Comparison of ENCODE assay signal across 1 mouse cellular context in genomic region chr15:26262336-26262735, GRCm38 (mm10).
TF ChIP-seq lines count a peak whose summit lies in the region.

No protein-coding gene starts in this region.

TF ChIP-seq in CH12.LX, 34 proteins besides CTCF, POLR2A, EP300 and RAD21 (continued from another document):
- no peak for TF ChIP-seq NRF1 (IDR thresholded peaks at IDR 0.05; ENCODE audit: low read depth, low read length)
- no peak for TF ChIP-seq UBTF (IDR thresholded peaks at IDR 0.05; ENCODE audit: low read depth, low read length)
- no peak for TF ChIP-seq ZKSCAN1 (IDR thresholded peaks at IDR 0.05; ENCODE audit: borderline replicate concordance, low read depth, low read length)
- no peak for TF ChIP-seq PAX5 (IDR thresholded peaks at IDR 0.05; ENCODE audit: low read length)
- peak; percentile 50; the same call in 1 of the 2 replicates for TF ChIP-seq ZNF384 (IDR thresholded peaks at IDR 0.05; ENCODE audit: low read depth, low read length)
- no peak for TF ChIP-seq SIN3A (IDR thresholded peaks at IDR 0.05; ENCODE audit: low read length)
- peak; percentile 45; the same call in 1 of the 2 replicates for TF ChIP-seq IRF4 (IDR thresholded peaks at IDR 0.05; ENCODE audit: low read depth, low read length)
- no peak for TF ChIP-seq CHD2 (IDR thresholded peaks at IDR 0.05; ENCODE audit: low read length)
- no peak for TF ChIP-seq MYC (IDR thresholded peaks at IDR 0.05; ENCODE audit: low read depth, low read length)
- TF ChIP-seq GABPA (IDR thresholded peaks at IDR 0.05; ENCODE audit: insufficient replicate concordance, low read depth, low read length), result no peak
- TF ChIP-seq USF1 (IDR thresholded peaks at IDR 0.05; ENCODE audit: low read depth, low read length), result no peak
- no peak for TF ChIP-seq JUND (conservative IDR thresholded peaks at IDR 0.05; ENCODE audit: low read depth, low read length)
- TF ChIP-seq ELF1 (IDR thresholded peaks at IDR 0.05; ENCODE audit: low read depth, low read length), result no peak
- TF ChIP-seq TCF12 (IDR thresholded peaks at IDR 0.05; ENCODE audit: low read depth, low read length), result peak; percentile 51; the same call in 1 of the 2 replicates
TF ChIP-seq in CH12.LX: peak in this region for 6.
